Mouse (Mus musculus) cerebellum, adult 11-12 months (tissue): Measurements from ENCODE around the gene 4931406C07Rik.

ENCODE experiments used
- DNase-seq: peaks from one replicate; pipeline ENCODE4 v3.0.0; 2022

Gene 4931406C07Rik

GRCm38 (mm10) chr9:15237516-15238296, 68.5 kb downstream of the 4931406C07Rik start:
- no peak for DNase-seq

- no peak for DNase-seq
Observed at GRCm38 (mm10) chr9:15235986-15236385, 70.3 kb downstream of the 4931406C07Rik start.

DNA sequence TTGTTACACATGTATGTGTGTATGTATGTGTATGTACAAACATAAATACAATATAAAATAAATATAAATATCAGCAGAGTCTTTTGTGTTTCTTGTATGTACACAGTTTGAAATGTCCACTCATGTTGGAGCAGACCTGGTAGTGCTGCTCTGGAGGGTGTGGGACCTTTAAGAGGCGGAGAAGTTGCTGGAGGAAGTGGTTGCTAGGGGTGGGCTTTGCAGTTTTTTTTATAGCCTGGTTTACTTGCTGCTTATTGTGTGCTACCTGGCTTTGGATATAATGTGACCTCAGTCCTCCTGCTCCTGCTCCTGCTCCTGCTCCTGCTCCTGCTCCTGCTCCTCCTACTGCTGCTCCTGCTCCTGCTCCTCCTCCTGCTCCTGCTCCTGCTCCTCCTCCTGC, 72.6 kb downstream of the 4931406C07Rik start:
- no peak for DNase-seq
